Mouse (Mus musculus) inflammation-experienced regulatory T-cells, adult 6 months (primary cell): ENCODE measurements around the gene Slc2a8. TPM values are rescaled to one million over a fixed set of nuclear protein-coding genes. Genes with fewer than 3 reads are reported as not detected.
"Not testable (repeated sequence)": the region's sequence is repeated elsewhere in the genome, so short reads cannot be mapped to it uniquely, and the experiment has no call there.

Experiments
- ATAC-seq: one replicate; pipeline ENCODE4 v1.8.0; 2017
- polyA plus RNA-seq, 3 experiments: library from polyadenylated mRNA; unstranded; fragments of 100-300 nt; shearing (Covaris generic); gene quantifications; one replicate each; pipeline ENCODE4 v1.2.1; 2017

Slc2a8 gene
- polyA plus RNA-seq, result 1 to 10 TPM; 2.0 to 5.0 (median 2.5) TPM

DNA sequence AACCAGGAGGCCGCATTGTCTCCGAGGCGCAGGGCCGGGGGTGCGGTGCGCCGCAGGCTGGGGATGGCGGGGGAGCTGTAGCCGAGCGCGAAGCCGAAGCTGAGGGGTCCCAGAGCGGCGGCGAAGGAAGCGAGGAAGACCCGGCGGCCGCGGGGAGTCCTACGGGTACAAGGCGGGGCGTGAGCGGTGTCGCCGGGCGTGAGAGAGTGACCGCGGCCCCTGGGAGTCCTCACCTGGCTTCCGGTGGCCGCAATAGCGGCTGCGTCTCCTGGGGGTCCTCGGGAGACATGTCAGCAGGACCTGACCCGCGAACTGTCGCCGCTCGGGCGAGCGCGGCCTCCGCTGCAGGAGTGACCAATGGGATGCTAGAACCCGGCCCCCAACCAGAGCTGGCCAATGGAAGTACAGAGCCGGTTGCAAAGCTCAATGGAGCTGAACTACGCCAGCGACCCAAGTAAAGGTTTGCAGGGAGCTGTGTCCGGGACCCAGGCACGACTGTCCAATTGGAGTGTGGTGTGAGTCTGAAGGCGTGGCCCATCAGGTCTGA lies at the start of gene Slc2a8:
Slc2a8 (minus strand) TSS at position 359 of the 547 bp plus-strand sequence.
- ATAC-seq, result peak; percentile 96

GRCm38 (mm10) chr2:33025040-33025439 lies 43.2 kb upstream of the Slc2a8 start:
- ATAC-seq, result no peak

DNA sequence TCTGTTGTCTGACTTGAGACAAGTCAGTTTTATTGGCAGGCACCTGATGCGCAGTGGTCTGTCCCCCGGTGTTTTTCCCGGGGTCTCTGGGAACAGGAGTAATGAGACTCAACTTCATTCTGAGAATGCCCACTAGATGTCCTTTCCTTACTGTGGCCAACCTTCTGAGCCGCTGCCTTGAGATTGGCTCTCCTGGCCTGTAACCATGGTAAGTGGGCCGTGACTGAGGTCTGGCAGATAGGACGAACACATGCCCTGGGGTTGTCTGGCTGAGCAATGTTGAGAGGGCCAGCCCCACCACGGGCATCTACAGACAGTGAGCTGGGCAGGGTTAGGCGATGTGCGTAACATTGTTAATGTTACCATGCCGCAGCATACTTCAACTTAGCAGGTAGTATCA lies 42.7 kb upstream of the Slc2a8 start:
- ATAC-seq, result no peak

DNA sequence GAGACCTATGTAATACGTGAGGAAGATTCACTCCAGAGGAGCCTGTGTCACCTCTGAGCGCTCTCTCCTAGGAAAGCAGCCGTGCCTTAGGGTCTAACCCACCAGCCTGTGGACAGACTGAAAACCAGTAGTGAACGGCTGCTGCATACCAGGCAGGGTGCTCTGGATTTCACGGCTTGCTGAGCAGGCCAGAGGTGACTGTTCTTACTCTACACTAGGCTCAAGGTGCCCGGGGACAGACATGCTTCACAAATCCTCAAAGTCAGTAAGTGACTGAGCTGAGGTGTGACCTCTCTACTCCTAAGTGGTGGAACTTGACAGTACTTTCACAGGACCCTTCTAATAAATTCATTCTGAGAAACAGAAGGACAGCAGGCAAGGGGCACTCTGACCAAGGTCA lies 41.0 kb upstream of the Slc2a8 start:
- no peak for ATAC-seq

DNA sequence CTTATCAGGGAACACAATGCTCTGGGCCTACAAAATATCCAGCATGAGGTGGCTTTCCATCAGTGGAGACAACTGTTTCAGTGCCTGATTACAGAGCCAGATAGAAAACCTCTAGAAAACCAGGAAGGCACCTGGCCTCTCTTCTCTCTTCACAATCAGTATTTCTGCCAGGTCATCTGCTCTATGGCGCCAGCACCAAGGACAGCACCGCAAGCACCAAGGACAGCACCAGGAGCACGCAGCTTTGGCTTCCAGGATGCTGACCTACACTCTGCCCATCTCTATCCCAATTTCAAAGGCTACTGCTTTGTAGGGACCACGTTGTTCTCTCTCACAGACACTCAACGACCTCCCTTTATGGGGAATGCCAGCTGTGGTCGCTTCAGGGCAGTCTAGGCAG lies 36.1 kb upstream of the Slc2a8 start:
- no peak for ATAC-seq

DNA sequence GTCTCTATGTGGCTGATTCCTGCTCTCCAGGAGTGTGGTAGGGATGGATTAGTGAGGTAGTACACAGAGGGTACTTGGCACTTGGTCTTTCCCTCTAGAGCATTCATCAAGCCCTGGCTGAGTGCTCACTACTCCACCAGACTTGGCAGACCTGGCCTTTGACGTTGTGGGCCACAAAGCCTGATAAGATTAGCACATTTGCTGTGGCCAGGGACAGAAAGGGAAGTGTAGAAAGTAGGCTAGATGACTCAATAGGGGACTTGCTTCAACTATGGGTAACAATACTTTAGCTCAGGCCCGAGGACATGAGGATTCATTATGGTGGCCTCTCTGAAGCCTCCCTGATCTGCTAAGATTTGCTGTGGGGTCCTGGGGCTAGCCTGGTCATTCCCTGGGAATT lies 35.3 kb upstream of the Slc2a8 start:
- no peak for ATAC-seq

- no peak for ATAC-seq
Observed at GRCm38 (mm10) chr2:33014877-33015276, 33.0 kb upstream of the Slc2a8 start.

- not testable (repeated sequence) for ATAC-seq
Observed at GRCm38 (mm10) chr2:33009055-33009454, 27.2 kb upstream of the Slc2a8 start.

- no peak for ATAC-seq
Observed at GRCm38 (mm10) chr2:33005041-33005440, 23.2 kb upstream of the Slc2a8 start.

GRCm38 (mm10) chr2:33002144-33002543 lies 20.3 kb upstream of the Slc2a8 start:
- no peak for ATAC-seq

DNA sequence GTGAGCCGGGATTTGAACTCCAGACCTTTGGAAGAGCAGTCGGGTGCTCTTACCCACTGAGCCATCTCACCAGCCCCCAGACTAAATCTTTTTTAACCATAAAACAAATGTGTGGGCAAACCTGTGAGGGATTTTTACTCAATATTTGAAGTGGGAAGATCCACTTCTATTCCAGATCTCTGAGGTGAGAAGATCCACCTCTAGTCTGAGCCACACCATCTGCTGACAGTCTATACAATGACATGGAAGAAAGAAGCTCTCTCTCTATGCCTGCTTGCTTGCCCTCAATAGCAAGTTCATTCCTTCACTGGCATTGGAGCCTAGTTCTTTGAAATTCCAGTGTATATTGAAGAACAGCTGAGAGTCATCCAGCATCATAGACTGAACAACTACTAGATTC lies 17.9 kb upstream of the Slc2a8 start:
- ATAC-seq, result no peak

- no peak for ATAC-seq
Observed at GRCm38 (mm10) chr2:32997792-32998191, 15.9 kb upstream of the Slc2a8 start.

DNA sequence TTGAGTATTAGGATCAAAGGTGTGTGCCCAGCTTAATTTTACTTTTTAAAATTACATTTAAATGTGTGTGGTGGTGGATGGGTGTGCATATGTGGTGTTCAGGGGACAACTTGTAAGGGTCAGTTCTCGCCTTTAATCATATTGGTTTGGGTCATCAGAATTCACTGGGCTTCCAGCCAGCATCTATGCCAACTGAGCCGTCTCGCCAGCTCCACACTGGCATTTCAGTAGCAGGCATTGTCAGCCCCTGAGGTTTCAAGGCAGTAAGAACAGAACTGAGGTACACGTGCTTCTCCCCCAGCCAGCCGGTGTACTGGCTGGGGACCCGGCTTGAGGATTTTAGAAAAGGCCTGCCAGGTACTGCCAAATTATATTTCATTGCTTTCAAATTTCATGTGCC lies 15.2 kb upstream of the Slc2a8 start:
- ATAC-seq, result no peak

- ATAC-seq, result no peak
Observed at GRCm38 (mm10) chr2:32992130-32992529, 10.2 kb upstream of the Slc2a8 start.

DNA sequence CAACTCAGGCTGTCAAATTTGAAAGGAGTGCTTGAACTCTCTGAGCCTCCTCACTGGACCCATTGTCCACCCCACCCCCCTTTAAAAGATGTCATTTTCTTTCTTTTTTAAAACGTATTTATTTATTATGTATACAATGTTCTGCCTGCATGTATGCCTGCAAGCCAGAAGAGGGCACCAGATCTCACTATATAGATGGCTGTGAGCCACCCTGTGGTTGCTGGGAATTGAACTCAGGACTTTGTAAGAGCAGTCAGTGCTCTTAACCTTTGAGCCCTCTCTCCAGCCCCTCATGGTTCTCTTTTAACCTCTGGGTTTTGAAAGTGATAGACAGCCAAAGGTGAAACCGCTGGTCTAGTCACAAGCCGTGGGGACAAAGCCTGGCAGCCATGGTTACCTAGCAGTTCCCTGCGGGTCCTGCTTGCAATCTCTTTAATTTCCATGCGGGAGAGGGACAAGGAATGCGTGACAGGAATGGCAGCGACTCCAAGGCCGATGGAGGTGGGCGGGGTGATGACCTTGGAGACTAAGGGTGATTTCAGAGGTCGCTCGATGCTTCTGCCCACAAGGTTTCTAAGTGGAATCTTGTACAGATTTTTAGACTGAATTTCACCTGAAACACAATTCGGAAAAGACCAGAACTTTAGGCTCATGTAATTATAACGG lies 8.4 kb upstream of the Slc2a8 start:
- ATAC-seq, result no peak

GRCm38 (mm10) chr2:32989376-32989775 lies 7.5 kb upstream of the Slc2a8 start:
- ATAC-seq, result no peak

GRCm38 (mm10) chr2:32985844-32986243 lies 4.0 kb upstream of the Slc2a8 start:
- ATAC-seq, result no peak

GRCm38 (mm10) chr2:32983617-32984016 lies 1.7 kb upstream of the Slc2a8 start:
- no peak for ATAC-seq

GRCm38 (mm10) chr2:32982700-32983099 lies 817 bp upstream of the Slc2a8 start:
- no peak for ATAC-seq

DNA sequence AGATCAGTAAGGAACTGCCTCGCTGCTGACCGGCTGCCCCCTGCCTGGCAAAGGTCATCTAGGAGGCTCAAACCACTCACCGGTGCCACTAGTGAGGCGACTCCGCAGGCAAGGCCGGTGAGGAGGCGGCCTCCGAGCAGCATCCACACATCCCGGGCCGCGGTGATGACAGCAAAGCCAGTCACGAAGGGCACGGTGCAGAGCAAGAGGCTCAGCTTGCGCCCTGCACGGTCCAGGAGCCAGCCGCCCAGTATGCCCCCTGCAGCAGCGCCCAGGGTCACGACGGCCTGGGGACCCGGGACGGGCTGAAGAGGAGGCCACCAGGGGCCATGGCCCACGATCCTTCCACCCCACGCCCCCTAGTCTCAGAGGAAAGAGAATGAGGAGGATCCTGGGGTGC lies 602 bp downstream of the Slc2a8 start:
- ATAC-seq, result no peak

DNA sequence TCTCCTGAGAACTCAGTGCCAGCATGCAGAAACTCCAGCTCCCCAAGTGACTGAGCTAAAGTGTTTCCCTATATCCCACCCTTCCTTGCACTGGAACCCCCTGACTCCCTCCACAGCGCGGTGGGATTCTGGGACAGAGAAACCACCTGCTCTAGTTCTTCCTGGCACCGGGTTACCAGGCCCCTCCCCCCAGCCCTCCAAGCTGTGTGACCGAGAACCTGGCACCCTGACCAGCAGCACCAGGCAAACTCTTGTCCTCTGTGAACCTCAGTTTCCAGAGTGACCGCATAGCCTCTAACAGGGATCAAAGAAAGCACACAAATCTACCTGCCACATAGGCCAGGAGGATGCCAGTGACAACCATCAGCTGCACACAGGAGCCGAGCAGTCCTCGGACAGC lies 2.2 kb downstream of the Slc2a8 start:
- ATAC-seq, result no peak

DNA sequence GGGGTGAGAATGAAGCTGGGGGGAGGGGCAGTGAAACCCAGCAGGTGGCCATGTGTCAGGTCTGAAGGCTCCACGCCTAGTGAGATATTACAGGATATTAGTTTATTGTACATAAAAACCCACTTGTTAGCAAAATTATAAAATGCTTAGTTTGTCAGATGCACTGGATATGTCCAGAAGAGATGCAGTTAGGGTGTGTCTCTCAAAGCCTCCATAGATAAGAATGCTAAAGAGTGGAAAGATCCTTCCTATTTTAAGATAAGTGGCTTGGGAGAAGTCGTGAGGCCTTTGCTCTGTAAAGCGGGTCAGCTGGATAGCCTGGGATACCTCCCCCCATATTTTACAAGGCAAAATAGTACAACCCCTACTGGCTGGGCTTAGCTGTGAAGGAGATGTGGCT lies 3.2 kb downstream of the Slc2a8 start:
- ATAC-seq, result no peak

DNA sequence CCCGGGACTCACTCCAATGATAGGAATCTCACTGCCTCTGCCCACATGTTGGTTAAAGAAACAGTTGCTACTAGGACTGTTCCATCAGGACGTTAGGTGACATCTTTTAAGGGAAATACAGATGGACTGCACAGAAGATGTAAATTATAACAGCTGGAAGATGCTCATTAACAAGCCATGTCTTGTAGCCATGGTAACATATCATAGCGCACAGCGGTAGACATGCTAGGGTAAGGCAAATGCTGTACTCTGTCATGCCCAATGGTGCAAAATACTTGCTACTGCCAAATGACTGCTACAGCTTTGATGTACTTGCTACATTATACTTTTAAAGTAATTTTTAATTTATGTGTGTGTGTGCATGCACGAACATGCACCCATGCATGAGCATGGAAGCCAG lies 4.8 kb downstream of the Slc2a8 start:
- ATAC-seq, result no peak

GRCm38 (mm10) chr2:32974216-32974615 lies 7.7 kb downstream of the Slc2a8 start:
- no peak for ATAC-seq

- no peak for ATAC-seq
Observed at GRCm38 (mm10) chr2:32971235-32971634, 10.6 kb downstream of the Slc2a8 start.
